Mouse (Mus musculus) thymus, adult 2 months (tissue): ENCODE data around the gene Tnfsf10.

Experiments
- CTCF ChIP-seq: fragments of 200-500 bp; IDR thresholded peaks from 2 replicates; pipeline ENCODE4 v1.5.1; 2012; ENCODE audit warnings: mild to moderate bottlenecking, control low read depth, low read length, moderate library complexity, borderline replicate concordance; ENCODE audit not compliant: control insufficient read depth, poor library complexity, insufficient read depth; ENCODE audit errors: extremely low read depth
- POLR2A ChIP-seq: fragments of 200-500 bp; IDR thresholded peaks from 2 replicates; pipeline ENCODE4 v1.6.1; 2012; ENCODE audit warnings: mild to moderate bottlenecking, low read length, control low read depth, moderate library complexity; ENCODE audit not compliant: control insufficient read depth, poor library complexity, insufficient read depth; ENCODE audit errors: extremely low read depth

- TF ChIP-seq POLR2A (no peak), CTCF (no peak)
Measured at GRCm38 (mm10) chr3:27314506-27315164, 2.2 kb upstream of the Tnfsf10 start.
